Mouse (Mus musculus): ENCODE results near the gene Cnot2. TPM values are rescaled to one million over a fixed set of nuclear protein-coding genes. Genes with fewer than 3 reads are reported as not detected.

The Cnot2 gene
- polyA plus RNA-seq, 1 experiment from 2014 or later: 76.3 TPM

GRCm38 (mm10) chr10:116564828-116565602 lies 16.3 kb downstream of the Cnot2 start:
- no peak overlapping the region for H3K9ac ChIP-seq (ENCODE audit: low read depth, low read length)
- H3K4me2 ChIP-seq (ENCODE audit: low read length): no peak overlapping the region
- no peaks in the 10 kb centered on the region for H3K9me3 ChIP-seq (ENCODE audit: control insufficient read depth, low read length)
- no peak overlapping the region for H3K4me3 ChIP-seq (ENCODE audit: low read length)
- ATAC-seq: no peak
- H3K27me3 ChIP-seq (replicated peaks; ENCODE audit: control insufficient read depth, insufficient read depth, low read length): no peaks in the 10 kb centered on the region
- 92% methylated on average over 14 of the region's 14 CpGs for WGBS
- H3K36me3 ChIP-seq (ENCODE audit: control insufficient read depth, insufficient read depth, low read length): no peaks in the 10 kb centered on the region
- H3K27ac ChIP-seq (ENCODE audit: low read depth, low read length): no peak overlapping the region
- H3K4me1 ChIP-seq (ENCODE audit: control insufficient read depth, insufficient read depth, low read depth, low read length): no peaks in the 10 kb centered on the region; the same call in 1 of the 2 replicates

DNA sequence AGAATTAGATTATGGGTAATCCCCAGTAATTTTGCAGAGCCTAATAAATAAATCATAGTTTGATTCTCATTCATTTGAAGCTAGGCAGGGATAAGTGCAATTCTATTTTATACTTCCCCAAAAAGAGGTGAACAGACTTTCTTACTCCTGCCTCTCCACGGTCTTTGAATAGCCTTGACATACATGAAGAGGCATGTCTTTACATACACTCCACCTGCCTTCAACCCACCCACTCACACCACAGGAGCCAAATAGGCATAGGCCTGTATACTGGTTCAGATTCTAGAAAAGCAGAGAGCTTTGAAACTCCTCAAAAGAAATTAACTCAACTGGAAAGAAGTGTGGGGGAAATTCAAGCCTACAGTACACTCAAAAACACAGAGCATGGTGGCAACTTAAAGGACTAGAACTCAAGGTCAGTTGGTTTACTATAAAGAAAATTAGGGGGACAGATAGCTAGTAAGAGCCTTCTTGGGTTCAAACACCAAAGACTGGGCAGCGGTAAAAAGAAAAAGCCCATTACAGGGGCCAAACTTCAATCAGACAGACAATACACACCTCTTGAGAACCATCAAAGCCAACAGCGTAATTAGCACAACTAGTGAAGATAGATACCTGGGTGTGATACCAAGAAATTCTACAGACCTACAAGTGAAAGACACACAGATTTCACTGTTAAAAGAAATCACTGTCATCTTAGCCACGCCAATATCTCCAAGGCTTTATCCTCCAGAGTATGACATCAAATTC lies 18.4 kb downstream of the Cnot2 start:
- H3K36me3 ChIP-seq (ENCODE audit: control insufficient read depth, insufficient read depth, low read length): no peaks in the 10 kb centered on the region
- WGBS: 69% methylated on average over 4 of the region's 4 CpGs
- no peak overlapping the region for H3K4me2 ChIP-seq (ENCODE audit: low read length)
- H3K9ac ChIP-seq (ENCODE audit: low read depth, low read length): no peak overlapping the region
- no peaks in the 10 kb centered on the region for H3K27me3 ChIP-seq (replicated peaks; ENCODE audit: control insufficient read depth, insufficient read depth, low read length)
- no peak for ATAC-seq
- no peak overlapping the region for H3K27ac ChIP-seq (ENCODE audit: low read depth, low read length)
- H3K9me3 ChIP-seq (ENCODE audit: control insufficient read depth, low read length): no peaks in the 10 kb centered on the region
- no peaks in the 10 kb centered on the region; the same call in 1 of the 2 replicates for H3K4me1 ChIP-seq (ENCODE audit: control insufficient read depth, insufficient read depth, low read depth, low read length)
- no peak overlapping the region for H3K4me3 ChIP-seq (ENCODE audit: low read length)

DNA sequence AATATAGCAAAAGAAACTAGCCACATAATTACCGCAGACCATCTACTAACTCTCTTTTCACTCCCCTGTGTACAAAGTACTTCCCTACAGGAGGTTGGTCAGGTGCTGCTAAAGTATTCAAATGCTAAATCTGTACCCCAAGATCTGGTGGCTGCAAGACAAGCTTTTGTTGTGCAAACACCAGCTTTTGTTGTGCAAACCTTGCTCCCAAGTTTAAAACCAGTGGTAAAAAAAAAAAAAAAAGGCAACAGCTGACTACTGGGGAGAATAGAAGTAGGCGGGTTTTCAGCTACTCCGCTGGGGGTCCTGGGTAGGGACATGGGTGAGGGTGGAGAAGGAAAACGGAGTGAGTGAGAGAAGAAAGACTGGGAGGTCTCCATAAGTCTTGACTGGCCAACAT lies 19.1 kb downstream of the Cnot2 start:
- no peak overlapping the region for H3K4me3 ChIP-seq (ENCODE audit: low read length)
- H3K36me3 ChIP-seq (ENCODE audit: control insufficient read depth, insufficient read depth, low read length): no peaks in the 10 kb centered on the region
- H3K27ac ChIP-seq (ENCODE audit: low read depth, low read length): no peak overlapping the region
- H3K4me1 ChIP-seq (ENCODE audit: control insufficient read depth, insufficient read depth, low read depth, low read length): no peaks in the 10 kb centered on the region; the same call in 1 of the 2 replicates
- WGBS: 20% methylated on average over 4 of the region's 4 CpGs
- H3K9ac ChIP-seq (ENCODE audit: low read depth, low read length): no peak overlapping the region
- H3K9me3 ChIP-seq (ENCODE audit: control insufficient read depth, low read length): no peaks in the 10 kb centered on the region
- H3K4me2 ChIP-seq (ENCODE audit: low read length): no peak overlapping the region
- H3K27me3 ChIP-seq (replicated peaks; ENCODE audit: control insufficient read depth, insufficient read depth, low read length): no peaks in the 10 kb centered on the region
- ATAC-seq: no peak

- ATAC-seq: no peak
- no peak overlapping the region for H3K4me2 ChIP-seq (ENCODE audit: low read length)
- H3K9me3 ChIP-seq (ENCODE audit: control insufficient read depth, low read length): no peaks in the 10 kb centered on the region
- H3K9ac ChIP-seq (ENCODE audit: low read depth, low read length): no peak overlapping the region
- H3K4me1 ChIP-seq (ENCODE audit: control insufficient read depth, insufficient read depth, low read depth, low read length): no peaks in the 10 kb centered on the region; the same call in 1 of the 2 replicates
- no peak overlapping the region for H3K27ac ChIP-seq (ENCODE audit: low read depth, low read length)
- no peaks in the 10 kb centered on the region for H3K27me3 ChIP-seq (replicated peaks; ENCODE audit: control insufficient read depth, insufficient read depth, low read length)
- no peaks in the 10 kb centered on the region for H3K36me3 ChIP-seq (ENCODE audit: control insufficient read depth, insufficient read depth, low read length)
- H3K4me3 ChIP-seq (ENCODE audit: low read length): no peak overlapping the region
- 91% methylated on average over 1 of the region's 1 CpGs for WGBS
These were observed 22.1 kb downstream of the Cnot2 start for GRCm38 (mm10) chr10:116559171-116559570.

GRCm38 (mm10) chr10:116557166-116557565 lies 24.1 kb downstream of the Cnot2 start:
- H3K36me3 ChIP-seq (ENCODE audit: control insufficient read depth, insufficient read depth, low read length): no peaks in the 10 kb centered on the region
- no peak for ATAC-seq
- 90% methylated on average over 1 of the region's 1 CpGs for WGBS

GRCm38 (mm10) chr10:116554434-116554833 lies 26.9 kb downstream of the Cnot2 start:
- Histone ChIP-seq H3K9me3 (ENCODE audit: control insufficient read depth, low read length) (no peaks in the 10 kb centered on the region), H3K27ac (ENCODE audit: low read depth, low read length) (no peak overlapping the region), H3K4me2 (ENCODE audit: low read length) (no peak overlapping the region), H3K36me3 (ENCODE audit: control insufficient read depth, insufficient read depth, low read length) (no peaks in the 10 kb centered on the region), H3K4me3 (ENCODE audit: low read length) (no peak overlapping the region), H3K9ac (ENCODE audit: low read depth, low read length) (no peak overlapping the region), H3K4me1 (ENCODE audit: control insufficient read depth, insufficient read depth, low read depth, low read length) (no peaks in the 10 kb centered on the region), H3K27me3 (replicated peaks; ENCODE audit: control insufficient read depth, insufficient read depth, low read length) (no peaks in the 10 kb centered on the region)
- 77% methylated on average over 2 of the region's 2 CpGs for WGBS
- ATAC-seq: no peak

More at GRCm38 (mm10) chr10:116557166-116557565, 24.1 kb downstream of the Cnot2 start:
- Histone ChIP-seq H3K4me1 (ENCODE audit: control insufficient read depth, insufficient read depth, low read depth, low read length) (no peaks in the 10 kb centered on the region), H3K4me3 (ENCODE audit: low read length) (no peak overlapping the region), H3K27ac (ENCODE audit: low read depth, low read length) (no peak overlapping the region), H3K9ac (ENCODE audit: low read depth, low read length) (no peak overlapping the region), H3K4me2 (ENCODE audit: low read length) (no peak overlapping the region), H3K9me3 (ENCODE audit: control insufficient read depth, low read length) (no peaks in the 10 kb centered on the region), H3K27me3 (replicated peaks; ENCODE audit: control insufficient read depth, insufficient read depth, low read length) (no peaks in the 10 kb centered on the region)

DNA sequence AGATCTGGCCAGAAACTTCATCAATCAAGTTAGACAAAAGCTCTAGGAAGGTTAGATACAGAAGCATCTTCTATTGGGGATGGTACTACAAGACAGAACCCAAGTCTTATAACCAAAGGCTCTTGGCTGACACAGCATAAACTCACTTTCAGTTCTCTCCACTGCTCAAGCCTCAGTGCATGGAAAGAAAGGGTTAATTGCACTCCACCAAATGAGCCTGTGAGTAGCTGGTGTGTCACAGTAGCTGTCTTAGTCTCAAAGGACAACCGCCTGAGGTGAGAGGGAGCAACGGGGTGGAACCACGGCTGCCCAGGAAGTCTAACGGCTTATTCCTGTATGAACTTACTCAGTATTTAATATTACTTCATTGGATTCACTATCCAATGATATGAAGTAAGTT lies 33.4 kb downstream of the Cnot2 start:
- no peak overlapping the region for H3K27ac ChIP-seq (ENCODE audit: low read depth, low read length)
- no peaks in the 10 kb centered on the region for H3K4me1 ChIP-seq (ENCODE audit: control insufficient read depth, insufficient read depth, low read depth, low read length)
- no peak for ATAC-seq
- H3K4me2 ChIP-seq (ENCODE audit: low read length): no peak overlapping the region
- no peaks in the 10 kb centered on the region for H3K27me3 ChIP-seq (replicated peaks; ENCODE audit: control insufficient read depth, insufficient read depth, low read length)
- H3K4me3 ChIP-seq (ENCODE audit: low read length): no peak overlapping the region
- no peak overlapping the region for H3K9ac ChIP-seq (ENCODE audit: low read depth, low read length)
- no peaks in the 10 kb centered on the region for H3K36me3 ChIP-seq (ENCODE audit: control insufficient read depth, insufficient read depth, low read length)
- H3K9me3 ChIP-seq (ENCODE audit: control insufficient read depth, low read length): no peaks in the 10 kb centered on the region
- 18% methylated on average over 4 of the region's 4 CpGs for WGBS

GRCm38 (mm10) chr10:116546177-116546576 lies 35.1 kb downstream of the Cnot2 start:
- 60% methylated on average over 3 of the region's 3 CpGs for WGBS
- no peak; the same call in 1 of the 2 replicates for ATAC-seq

DNA sequence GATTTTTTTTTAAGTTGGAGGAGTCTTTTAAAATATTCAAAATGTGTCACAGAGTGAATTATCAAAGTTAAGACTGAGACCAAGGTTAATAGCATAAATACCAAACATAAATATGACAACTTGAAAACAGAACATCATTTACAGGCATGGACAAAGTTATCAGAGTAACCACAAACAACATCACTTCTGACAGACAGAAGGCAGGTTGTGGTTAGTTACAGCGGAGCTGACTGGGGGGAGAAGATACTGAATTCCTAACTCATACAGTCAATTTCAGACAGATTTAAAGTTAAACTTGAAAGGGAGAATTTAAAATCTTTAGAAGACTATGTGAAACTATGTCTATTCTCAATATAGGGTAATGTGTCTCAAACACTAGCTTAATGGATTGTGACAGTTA lies 38.2 kb downstream of the Cnot2 start:
- Histone ChIP-seq H3K27ac (ENCODE audit: low read depth, low read length) (no peak overlapping the region), H3K4me3 (ENCODE audit: low read length) (no peak overlapping the region), H3K4me1 (ENCODE audit: control insufficient read depth, insufficient read depth, low read depth, low read length) (no peaks in the 10 kb centered on the region), H3K36me3 (ENCODE audit: control insufficient read depth, insufficient read depth, low read length) (no peaks in the 10 kb centered on the region), H3K27me3 (replicated peaks; ENCODE audit: control insufficient read depth, insufficient read depth, low read length) (no peaks in the 10 kb centered on the region), H3K9ac (ENCODE audit: low read depth, low read length) (no peak overlapping the region), H3K4me2 (ENCODE audit: low read length) (no peak overlapping the region), H3K9me3 (ENCODE audit: control insufficient read depth, low read length) (no peaks in the 10 kb centered on the region)
- ATAC-seq: no peak
- WGBS: 95% methylated on average over 1 of the region's 1 CpGs

More at GRCm38 (mm10) chr10:116546177-116546576, 35.1 kb downstream of the Cnot2 start:
- H3K4me3 ChIP-seq (ENCODE audit: low read length): no peak overlapping the region
- H3K9me3 ChIP-seq (ENCODE audit: control insufficient read depth, low read length): no peaks in the 10 kb centered on the region
- no peaks in the 10 kb centered on the region for H3K36me3 ChIP-seq (ENCODE audit: control insufficient read depth, insufficient read depth, low read length)
- H3K27me3 ChIP-seq (replicated peaks; ENCODE audit: control insufficient read depth, insufficient read depth, low read length): no peaks in the 10 kb centered on the region
- no peaks in the 10 kb centered on the region for H3K4me1 ChIP-seq (ENCODE audit: control insufficient read depth, insufficient read depth, low read depth, low read length)
- H3K4me2 ChIP-seq (ENCODE audit: low read length): no peak overlapping the region
- no peak overlapping the region for H3K27ac ChIP-seq (ENCODE audit: low read depth, low read length)
- H3K9ac ChIP-seq (ENCODE audit: low read depth, low read length): no peak overlapping the region
